Mouse (Mus musculus): ENCODE data around the gene Camk2d.
A peak's percentile ranks its signal among the peaks of the same experiment; 100 is the strongest.

Gene Camk2d

GRCm38 (mm10) chr3:126751377-126752098 lies 155.4 kb downstream of the Camk2d start:
- DNase-seq (ENCODE audit: low spot score): no peak

GRCm38 (mm10) chr3:126752978-126753377 lies 156.9 kb downstream of the Camk2d start:
- no peak for DNase-seq (ENCODE audit: low spot score)

GRCm38 (mm10) chr3:126758398-126758797 lies 162.3 kb downstream of the Camk2d start:
- DNase-seq (ENCODE audit: low spot score): no peak

- DNase-seq (ENCODE audit: low spot score): no peak
Measured at GRCm38 (mm10) chr3:126760608-126761007, 164.5 kb downstream of the Camk2d start.

GRCm38 (mm10) chr3:126764745-126765144 lies 168.6 kb downstream of the Camk2d start:
- DNase-seq (ENCODE audit: low spot score): no peak

GRCm38 (mm10) chr3:126770056-126770455 lies 174.0 kb downstream of the Camk2d start:
- no peak for DNase-seq (ENCODE audit: low spot score)

GRCm38 (mm10) chr3:126771032-126771431 lies 174.9 kb downstream of the Camk2d start:
- no peak for DNase-seq (ENCODE audit: low spot score)

GRCm38 (mm10) chr3:126771541-126771940 lies 175.4 kb downstream of the Camk2d start:
- DNase-seq (ENCODE audit: low spot score): peak; percentile 68

GRCm38 (mm10) chr3:126776001-126776400 lies 179.9 kb downstream of the Camk2d start:
- no peak for DNase-seq (ENCODE audit: low spot score)

- no peak for DNase-seq (ENCODE audit: low spot score)
Measured at GRCm38 (mm10) chr3:126777101-126777500, 181.0 kb downstream of the Camk2d start.

- DNase-seq (ENCODE audit: low spot score): no peak
Measured at GRCm38 (mm10) chr3:126777879-126778278, 181.8 kb downstream of the Camk2d start.

- no peak for DNase-seq (ENCODE audit: low spot score)
Measured at GRCm38 (mm10) chr3:126780014-126780615, 184.0 kb downstream of the Camk2d start.

- no peak for DNase-seq (ENCODE audit: low spot score)
Measured at GRCm38 (mm10) chr3:126793035-126793964, 197.2 kb downstream of the Camk2d start.

- no peak for DNase-seq (ENCODE audit: low spot score)
Measured at GRCm38 (mm10) chr3:126795904-126796303, 199.8 kb downstream of the Camk2d start.

GRCm38 (mm10) chr3:126797025-126797424 lies 200.9 kb downstream of the Camk2d start:
- DNase-seq (ENCODE audit: low spot score): no peak

- no peak for DNase-seq (ENCODE audit: low spot score)
Measured at GRCm38 (mm10) chr3:126797810-126798209, 201.7 kb downstream of the Camk2d start.

- DNase-seq (ENCODE audit: low spot score): no peak
Measured at GRCm38 (mm10) chr3:126802988-126803387, 206.9 kb downstream of the Camk2d start.

- DNase-seq (ENCODE audit: low spot score): no peak
Measured at GRCm38 (mm10) chr3:126804968-126805367, 208.9 kb downstream of the Camk2d start.

- no peak for DNase-seq (ENCODE audit: low spot score)
Measured at GRCm38 (mm10) chr3:126806145-126806544, 210.0 kb downstream of the Camk2d start.

- DNase-seq (ENCODE audit: low spot score): no peak
Measured at GRCm38 (mm10) chr3:126809915-126810314, 213.8 kb downstream of the Camk2d start.

GRCm38 (mm10) chr3:126810372-126811090 lies 214.4 kb downstream of the Camk2d start:
- no peak for DNase-seq (ENCODE audit: low spot score)

GRCm38 (mm10) chr3:126811646-126812045 lies 215.5 kb downstream of the Camk2d start:
- DNase-seq (ENCODE audit: low spot score): no peak
